Mouse (Mus musculus) testis, adult 2 months (tissue): Measurements from ENCODE around the gene Tnfsf13. TPM values are rescaled to one million over a fixed set of nuclear protein-coding genes. Genes with fewer than 3 reads are reported as not detected.

Experiments used
- H3K27ac ChIP-seq: fragments of 200-500 bp; 2 replicates; pipeline ENCODE4 v1.5.1; 2012; ENCODE audit warnings: low read depth, low read length; ENCODE audit not compliant: control insufficient read depth, insufficient read depth
- H3K27me3 ChIP-seq: fragments of 200-500 bp; 2 replicates; pipeline ENCODE4 v1.6.1; 2012; ENCODE audit warnings: mild to moderate bottlenecking, low read length, moderate library complexity; ENCODE audit not compliant: control insufficient read depth, insufficient read depth
- H3K36me3 ChIP-seq: fragments of 200-500 bp; 2 replicates; pipeline ENCODE4 v1.6.1; 2012; ENCODE audit warnings: mild to moderate bottlenecking, low read length; ENCODE audit not compliant: control insufficient read depth, insufficient read depth
- H3K4me1 ChIP-seq: fragments of 200-500 bp; 2 replicates; pipeline ENCODE4 v1.6.1; 2012; ENCODE audit warnings: low read length; ENCODE audit not compliant: control insufficient read depth, insufficient read depth
- H3K4me3 ChIP-seq: fragments of 200-500 bp; 2 replicates; pipeline ENCODE4 v1.5.1; 2012; ENCODE audit warnings: low read depth, mild to moderate bottlenecking, low read length, moderate library complexity, mixed read lengths; ENCODE audit not compliant: control insufficient read depth
- CTCF ChIP-seq: fragments of 200-500 bp; IDR thresholded peaks from 2 replicates; pipeline ENCODE4 v1.5.1; 2012; ENCODE audit warnings: low read depth, mild to moderate bottlenecking, inconsistent platforms, low read length, moderate library complexity; ENCODE audit not compliant: control insufficient read depth, insufficient read depth, insufficient replicate concordance
- POLR2A ChIP-seq: fragments of 200-500 bp; IDR thresholded peaks from 2 replicates; pipeline ENCODE4 v1.6.1; 2012; ENCODE audit warnings: low read depth, mild to moderate bottlenecking, inconsistent platforms, low read length, moderate library complexity; ENCODE audit not compliant: control insufficient read depth
- polyA plus RNA-seq: library from polyadenylated mRNA; depleted of rRNA; stranded (reverse); fragments of >200 nt; gene quantifications from 2 replicates; pipeline ENCODE4 v1.2.3, GENCODE M21; 2012

Gene Tnfsf13
- polyA plus RNA-seq, 1 experiment, result 5.6 TPM

GRCm38 (mm10) chr11:69709554-69710446 is 24.2 kb upstream of the Tnfsf13 start:
- no peaks in the 10 kb centered on the region for H3K36me3 ChIP-seq
- H3K4me1 ChIP-seq, result peaks cover 2% of the 10 kb centered on the region
- H3K27ac ChIP-seq, result no peak overlapping the region
- TF ChIP-seq CTCF (no peak), POLR2A (no peak)
- H3K27me3 ChIP-seq, result no peaks in the 10 kb centered on the region
- H3K4me3 ChIP-seq, result no peak overlapping the region

DNA sequence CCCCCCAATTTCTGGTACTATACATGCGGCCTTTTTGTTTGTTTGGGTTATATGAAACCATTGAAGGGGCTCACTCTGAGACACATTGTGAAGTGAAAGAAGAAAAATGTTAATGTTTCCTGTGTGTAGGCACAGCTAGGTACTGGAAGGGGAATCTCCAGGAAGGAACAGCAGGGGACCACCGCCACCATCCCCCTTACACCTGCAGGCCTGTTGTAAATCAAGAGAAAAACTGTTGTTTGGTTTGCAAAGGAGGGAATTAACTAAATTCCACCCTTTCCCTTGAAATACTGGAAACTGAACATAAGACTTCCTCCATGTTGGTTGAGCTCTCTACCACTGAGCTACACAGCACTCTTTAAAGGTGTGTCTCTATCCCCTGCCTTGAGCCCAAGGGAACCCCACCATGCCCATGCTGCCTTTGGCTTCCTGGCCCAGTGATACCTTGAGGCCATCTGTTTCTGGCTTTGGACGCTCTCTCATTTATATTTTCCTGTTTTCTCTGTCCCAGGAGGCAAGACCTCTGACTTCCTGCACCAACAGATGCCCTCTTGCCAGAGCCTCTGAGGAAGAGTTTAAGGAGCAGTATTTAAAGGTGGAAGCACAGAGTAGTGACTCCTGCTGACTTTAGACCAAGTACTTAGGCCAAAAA is 23.2 kb upstream of the Tnfsf13 start:
- no peaks in the 10 kb centered on the region for H3K27me3 ChIP-seq
- TF ChIP-seq CTCF (no peak), POLR2A (no peak)
- no peaks in the 10 kb centered on the region for H3K36me3 ChIP-seq
- peaks cover 4% of the 10 kb centered on the region for H3K4me1 ChIP-seq
- H3K4me3 ChIP-seq, result no peak overlapping the region
- H3K27ac ChIP-seq, result no peak overlapping the region

GRCm38 (mm10) chr11:69707873-69708381 is 22.3 kb upstream of the Tnfsf13 start:
- Histone ChIP-seq H3K36me3 (no peaks in the 10 kb centered on the region), H3K4me3 (no peak overlapping the region), H3K27me3 (no peaks in the 10 kb centered on the region), H3K27ac (no peak overlapping the region), H3K4me1 (peaks cover 3% of the 10 kb centered on the region)
- no peak for TF ChIP-seq CTCF
- no peak for TF ChIP-seq POLR2A

DNA sequence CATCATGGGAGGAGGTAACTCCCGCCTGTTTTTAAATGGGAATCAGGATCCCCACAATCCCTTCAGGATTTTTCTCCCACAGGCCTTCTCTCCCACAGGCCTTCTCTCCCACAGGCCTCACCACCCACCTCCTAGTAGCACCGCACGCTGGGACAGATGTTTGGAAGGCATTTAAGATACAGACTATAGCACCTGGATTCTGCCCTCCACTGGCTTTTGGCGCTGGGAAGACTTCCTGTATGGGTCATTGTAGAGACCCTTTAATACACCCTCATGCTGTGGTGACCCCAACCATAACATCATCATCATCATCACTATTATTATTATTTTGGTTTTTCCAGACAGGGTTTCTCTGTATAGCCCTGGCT is 21.9 kb upstream of the Tnfsf13 start:
- no peaks in the 10 kb centered on the region for H3K36me3 ChIP-seq
- TF ChIP-seq POLR2A (no peak), CTCF (no peak)
- no peak overlapping the region for H3K27ac ChIP-seq
- no peaks in the 10 kb centered on the region for H3K27me3 ChIP-seq
- no peak overlapping the region for H3K4me3 ChIP-seq
- peaks cover 2% of the 10 kb centered on the region for H3K4me1 ChIP-seq

DNA sequence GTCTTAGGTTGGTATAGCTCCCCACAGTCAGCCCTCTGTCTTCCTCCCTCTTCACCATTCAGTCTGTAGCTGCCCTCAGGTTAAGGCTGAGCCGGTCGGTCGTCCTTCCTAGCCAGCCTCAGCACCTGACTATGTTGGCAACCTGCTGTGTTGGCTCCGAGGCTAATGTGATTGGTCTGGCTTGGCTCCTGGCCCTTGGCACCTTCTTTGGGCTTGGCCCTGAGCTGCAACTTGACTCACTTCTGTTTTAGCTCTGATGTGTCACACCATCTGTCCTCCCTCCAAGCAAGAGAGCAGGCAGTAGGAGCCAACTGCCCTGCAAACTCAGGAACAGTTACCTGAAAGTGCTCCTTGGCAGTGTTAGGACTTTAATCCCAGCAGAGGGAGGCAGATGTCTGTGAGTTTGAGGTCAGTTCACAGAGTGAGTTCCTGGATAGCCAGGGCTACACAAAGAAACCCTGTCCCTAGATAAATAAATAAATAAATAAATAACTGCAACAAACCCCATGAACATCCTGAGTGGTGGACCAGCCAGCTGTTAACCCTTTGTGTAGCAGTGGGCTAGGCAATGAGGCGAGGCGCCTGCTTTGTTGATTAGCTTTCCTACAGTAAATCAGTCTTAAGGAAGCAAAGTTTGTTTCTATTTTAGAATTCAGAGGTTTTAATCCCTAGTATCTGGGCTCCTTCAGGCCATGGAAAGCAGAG is 21.3 kb upstream of the Tnfsf13 start:
- Histone ChIP-seq H3K36me3 (no peaks in the 10 kb centered on the region), H3K4me3 (no peak overlapping the region), H3K27ac (peak overlapping the region; percentile 0; the same call in 1 of the 2 replicates), H3K4me1 (peaks cover 2% of the 10 kb centered on the region), H3K27me3 (no peaks in the 10 kb centered on the region)
- no peak for TF ChIP-seq POLR2A

DNA sequence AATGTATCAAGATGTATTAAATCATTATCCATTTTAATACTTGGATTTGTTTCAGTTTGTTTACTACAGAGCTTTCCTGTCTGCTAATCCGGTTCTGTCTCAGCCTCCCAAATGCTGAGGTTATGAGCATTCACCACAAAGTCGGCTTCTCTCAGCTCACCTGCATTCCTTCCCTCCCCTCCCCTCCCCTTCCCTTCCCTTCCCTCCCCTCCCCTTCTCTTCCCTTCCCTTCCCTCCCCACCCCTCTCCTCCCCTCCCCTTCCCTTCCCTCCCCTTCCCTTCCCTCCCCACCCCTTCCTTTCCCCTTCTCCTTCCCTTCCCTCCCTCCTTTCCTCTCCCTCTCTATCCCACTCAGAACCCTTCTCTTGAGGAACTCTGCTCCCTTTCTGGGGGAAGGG is 19.0 kb upstream of the Tnfsf13 start:
- no peak overlapping the region for H3K4me3 ChIP-seq
- peaks cover 2% of the 10 kb centered on the region for H3K4me1 ChIP-seq
- TF ChIP-seq POLR2A, result no peak
- TF ChIP-seq CTCF, result no peak
- H3K27ac ChIP-seq, result no peak overlapping the region
- no peaks in the 10 kb centered on the region for H3K36me3 ChIP-seq
- H3K27me3 ChIP-seq, result no peaks in the 10 kb centered on the region
